Mouse (Mus musculus) megakaryocyte, embryonic 14.5 days (primary cell): ENCODE measurements around the gene Adprh.

ENCODE experiments used
- FLI1 ChIP-seq: IDR thresholded peaks from 2 replicates; pipeline ENCODE4 v1.6.1; 2012; ENCODE audit warnings: low read length, inconsistent platforms, mixed read lengths
- GATA1 ChIP-seq: IDR thresholded peaks from 3 replicates; pipeline ENCODE4 v1.6.1; 2012; ENCODE audit warnings: mixed read lengths, low read length, inconsistent platforms, borderline replicate concordance

GRCm38 (mm10) chr16:38400311-38400960, 52.1 kb downstream of the Adprh start:
- no peak for TF ChIP-seq GATA1
- TF ChIP-seq FLI1 = no peak
